Mouse (Mus musculus): ENCODE data around the gene Gpr171.
"Not testable (repeated sequence)": the region's sequence is repeated elsewhere in the genome, so short reads cannot be mapped to it uniquely, and the experiment has no call there.

- not testable (repeated sequence) for TF ChIP-seq CTCF (IDR thresholded peaks at IDR 0.05; ENCODE audit: borderline replicate concordance, insufficient read depth, low read depth, low read length); POLR2A (IDR thresholded peaks at IDR 0.05; ENCODE audit: borderline replicate concordance, insufficient read depth, low read length)
Observed at GRCm38 (mm10) chr3:59109834-59110233, 8.2 kb upstream of the Gpr171 start.

All from cerebellum, adult 2 months (tissue).